12 mouse cellular contexts compared by ENCODE assay signal in the genomic region with DNA sequence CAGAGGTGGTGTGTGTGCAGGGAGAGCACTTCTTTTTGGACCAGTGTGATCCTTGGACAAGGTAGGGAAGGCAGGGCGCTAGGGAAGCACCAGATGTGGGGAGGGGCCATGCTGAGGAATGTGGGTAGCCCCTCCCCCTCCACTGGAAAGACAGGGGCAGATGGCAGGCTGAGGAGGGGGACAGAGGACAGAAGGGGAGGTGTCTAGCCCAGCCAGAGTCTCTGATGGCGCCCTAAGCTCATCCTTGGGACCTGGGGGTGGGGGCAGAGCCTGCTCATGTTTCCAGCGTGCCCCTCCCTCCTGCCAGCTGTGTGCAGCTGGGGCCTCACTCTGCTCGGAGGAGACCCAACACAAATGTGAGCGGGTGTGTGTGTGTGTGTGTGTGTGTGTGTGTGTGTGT. TPM values are rescaled to one million over a fixed set of nuclear protein-coding genes. Genes with fewer than 3 reads are reported as not detected.
DNase-seq lines count a peak whose midpoint lies in the region; ATAC-seq and TF ChIP-seq lines count a peak whose summit lies in the region.
"Had no signal": no experiment of that assay in that cellular context is flagged by ENCODE, and none has a peak within 500 bp of the region (broad histone marks: within the 10 kb centered on the region; RNA-seq: fewer than 3 reads in every experiment).

No protein-coding gene starts in this region.

- no peak overlapping the region for H3K4me3 ChIP-seq in intestine, embryonic 14.5 days (ENCODE audit: low read depth, low read length)
- H3K4me3 ChIP-seq in intestine, postnatal 0 days (ENCODE audit: low read depth, low read length) = no peak overlapping the region

- intact Hi-C loops in gastrocnemius, postnatal 36 days (cut with DNase I) = no loop called here

- peak overlapping the region; percentile 43; the same call in 1 of the 2 replicates for H3K27ac ChIP-seq in intestine, embryonic 14.5 days (ENCODE audit: low read depth)
- H3K27ac ChIP-seq in intestine, postnatal 0 days (ENCODE audit: low read depth, low read length) = no peak overlapping the region
- H3K27ac ChIP-seq: macrophage had no signal

- peaks cover 29% of the 10 kb centered on the region for H3K4me1 ChIP-seq in intestine, embryonic 14.5 days (replicated peaks; ENCODE audit: control insufficient read depth, insufficient read depth, low read length)
- H3K4me1 ChIP-seq in intestine, postnatal 0 days (replicated peaks; ENCODE audit: control insufficient read depth, insufficient read depth, low read length) = no peaks in the 10 kb centered on the region

- no peak overlapping the region for H3K4me2 ChIP-seq in intestine, embryonic 14.5 days (ENCODE audit: low read length)
- no peak overlapping the region for H3K4me2 ChIP-seq in intestine, postnatal 0 days (replicated peaks; ENCODE audit: low read depth)

- ATAC-seq in intestine, embryonic 14.5 days (replicated peaks; ENCODE audit: low FRiP score, low TSS enrichment, low read depth) = 0 out of 2 replicates have a peak, but pooled peaks have one; percentile 33
- ATAC-seq in intestine, postnatal 0 days = no peak
- no peak for ATAC-seq in cerebellum, adult (ENCODE audit: insufficient number of reproducible peaks, low FRiP score, low TSS enrichment)

- no peak for DNase-seq in intestine, embryonic 14.5 days (ENCODE audit: low spot score)
- peak; percentile 79 for DNase-seq in testis, postnatal 10 days (ENCODE audit: low spot score)
- no peak for DNase-seq in testis, postnatal 14 days (ENCODE audit: low spot score)
- DNase-seq in kidney, postnatal 4 days = peak; percentile 78 to 85
- peak; percentile 26 for DNase-seq in yolk sac, embryonic 10.5 days (ENCODE audit: low spot score)
- DNase-seq in gastrocnemius, postnatal 36 days = no peak
- DNase-seq: adrenal gland, postnatal 14 days; cerebellum, adult 9-11 months; thymus, adult 2 months had no signal

- H3K36me3 ChIP-seq in intestine, embryonic 14.5 days (ENCODE audit: control insufficient read depth, insufficient read depth, low read length) = no peaks in the 10 kb centered on the region
- no peaks in the 10 kb centered on the region for H3K36me3 ChIP-seq in intestine, postnatal 0 days (ENCODE audit: control insufficient read depth, insufficient read depth)

- no peaks in the 10 kb centered on the region for H3K27me3 ChIP-seq in intestine, embryonic 14.5 days (replicated peaks; ENCODE audit: control insufficient read depth, insufficient read depth, low read length)
- H3K27me3 ChIP-seq in intestine, postnatal 0 days (replicated peaks; ENCODE audit: control insufficient read depth, insufficient read depth, low read length) = no peaks in the 10 kb centered on the region

- H3K9ac ChIP-seq in intestine, embryonic 14.5 days (ENCODE audit: low read length) = no peak overlapping the region
- H3K9ac ChIP-seq in intestine, postnatal 0 days (ENCODE audit: low read depth, low read length) = no peak overlapping the region

- H3K9me3 ChIP-seq in intestine, embryonic 14.5 days (ENCODE audit: control insufficient read depth, low read length) = no peaks in the 10 kb centered on the region
- no peaks in the 10 kb centered on the region for H3K9me3 ChIP-seq in intestine, postnatal 0 days (ENCODE audit: control insufficient read depth)

- WGBS in intestine, embryonic 14.5 days = 7% methylated on average over 5 of the region's 5 CpGs
- 22% methylated on average over 5 of the region's 5 CpGs for WGBS in intestine, postnatal 0 days

- no peak for TF ChIP-seq CTCF in intestine, postnatal 0 days (IDR thresholded peaks at IDR 0.05; ENCODE audit: low read depth)

RNA-seq across cellular contexts. Expression of a gene that starts 16.7 kb away (rescaled TPM):
- 0.54 TPM in 1 of 2 replicates, not detected in the other for polyA plus RNA-seq in intestine, embryonic 14.5 days (2014; fragmentation: Nextera tagmentation; extraction: Ambion mirVana)
- 1.1 and 1.5 TPM in 2 replicates for polyA plus RNA-seq in intestine, postnatal 0 days (2015; fragmentation: Nextera tagmentation; extraction: Ambion mirVana)
- total RNA-seq in gastrocnemius, postnatal 36 days (2021) = not detected
- total RNA-seq: adrenal gland, postnatal 14 days had no signal
- polyA plus RNA-seq: macrophage had no signal

RNA-seq across cellular contexts. Expression of a gene that starts 25.6 kb away (rescaled TPM):
- polyA plus RNA-seq in intestine, embryonic 14.5 days (2014; fragmentation: Nextera tagmentation; extraction: Ambion mirVana) = 12.6 and 15.4 TPM in 2 replicates
- polyA plus RNA-seq in intestine, postnatal 0 days (2015; fragmentation: Nextera tagmentation; extraction: Ambion mirVana) = 7.1 and 7.3 TPM in 2 replicates
- total RNA-seq in gastrocnemius, postnatal 36 days (2021) = 1 to 10 TPM; 3.5 to 3.8 TPM

Comparison
In these comparisons a context has a peak if more than half of its experiments do, and no peak if none do; other contexts are left out.
1. DNase-seq: peak in testis, postnatal 10 days (single experiment), kidney, postnatal 4 days (2 of 2) and yolk sac, embryonic 10.5 days (single experiment); none in intestine, embryonic 14.5 days (single experiment), testis, postnatal 14 days (single experiment) and gastrocnemius, postnatal 36 days (0 of 2).